Mouse (Mus musculus) ES-Bruce4 (cell line): ENCODE measurements around the gene Ap3s2. TPM values are rescaled to one million over a fixed set of nuclear protein-coding genes. Genes with fewer than 3 reads are reported as not detected.

ENCODE experiments used
- H3K27ac ChIP-seq: 2 replicates; pipeline ENCODE4 v1.5.1; 2012; ENCODE audit warnings: low read length, inconsistent platforms; ENCODE audit not compliant: insufficient read depth
- H3K27me3 ChIP-seq: 2 replicates; pipeline ENCODE4 v1.6.1; 2012; ENCODE audit warnings: mild to moderate bottlenecking, low read length, inconsistent platforms; ENCODE audit not compliant: control insufficient read depth, poor library complexity, insufficient read depth, severe bottlenecking
- H3K36me3 ChIP-seq: 2 replicates; pipeline ENCODE4 v1.6.1; 2012; ENCODE audit warnings: inconsistent platforms, mild to moderate bottlenecking, low read length, moderate library complexity; ENCODE audit not compliant: control insufficient read depth, poor library complexity, insufficient read depth, severe bottlenecking
- H3K4me1 ChIP-seq: one replicate; pipeline ENCODE4 v1.8.1; 2011; ENCODE audit warnings: low read length; ENCODE audit not compliant: control insufficient read depth, insufficient read depth
- H3K4me3 ChIP-seq: 2 replicates; pipeline ENCODE4 v1.5.1; 2011; ENCODE audit warnings: low read depth, mild to moderate bottlenecking, low read length
- H3K9ac ChIP-seq: 2 replicates; pipeline ENCODE4 v1.6.1; 2012; ENCODE audit warnings: low read depth, mild to moderate bottlenecking, inconsistent platforms; ENCODE audit not compliant: poor library complexity, severe bottlenecking
- H3K9me3 ChIP-seq: replicated peaks from 2 replicates; pipeline ENCODE4 v1.6.1; 2012; ENCODE audit warnings: mild to moderate bottlenecking, low read length, inconsistent platforms; ENCODE audit not compliant: control insufficient read depth, poor library complexity, insufficient read depth, severe bottlenecking
- CTCF ChIP-seq: IDR thresholded peaks from one replicate; pipeline ENCODE4 v1.8.1; 2011; ENCODE audit warnings: low read depth, low read length
- EP300 ChIP-seq: IDR thresholded peaks from 2 replicates; pipeline ENCODE4 v1.6.1; 2011; ENCODE audit warnings: low read depth, low read length; ENCODE audit not compliant: insufficient read depth
- POLR2A ChIP-seq: IDR thresholded peaks from one replicate; pipeline ENCODE4 v1.8.1; 2011; ENCODE audit warnings: low read length; ENCODE audit not compliant: insufficient read depth
- polyA plus RNA-seq: library from polyadenylated mRNA; stranded (reverse); fragments of >200 nt; gene quantifications from 2 replicates; pipeline ENCODE4 v1.2.4, GENCODE M21; 2011; ENCODE audit warnings: low read depth; ENCODE audit not compliant: missing spikeins, insufficient read depth, insufficient read length

Gene Ap3s2
- polyA plus RNA-seq, 1 experiment: 61.0 TPM

- no peaks in the 10 kb centered on the region for H3K4me1 ChIP-seq
- no peaks in the 10 kb centered on the region for H3K36me3 ChIP-seq
- TF ChIP-seq CTCF (no peak), POLR2A (no peak), EP300 (no peak)
- no peak overlapping the region for H3K27ac ChIP-seq
- no peaks in the 10 kb centered on the region for H3K27me3 ChIP-seq
- H3K4me3 ChIP-seq: no peak overlapping the region
- H3K9me3 ChIP-seq: no peaks in the 10 kb centered on the region
- H3K9ac ChIP-seq: no peak overlapping the region
Measured at GRCm38 (mm10) chr7:79950236-79950635, 29.8 kb upstream of the Ap3s2 start.

- H3K27me3 ChIP-seq: no peaks in the 10 kb centered on the region
- H3K4me3 ChIP-seq: no peak overlapping the region
- peak overlapping the region; percentile 43; the same call in 1 of the 2 replicates for H3K9ac ChIP-seq
- no peaks in the 10 kb centered on the region for H3K9me3 ChIP-seq
- H3K4me1 ChIP-seq: peaks cover 2% of the 10 kb centered on the region
- no peak overlapping the region for H3K27ac ChIP-seq
- no peaks in the 10 kb centered on the region for H3K36me3 ChIP-seq
- TF ChIP-seq CTCF: no peak
- no peak for TF ChIP-seq POLR2A
- TF ChIP-seq EP300: no peak
Measured at GRCm38 (mm10) chr7:79935511-79936205, 15.2 kb upstream of the Ap3s2 start.

- peak within 1 kb of the TSS; percentile 43 for H3K9ac ChIP-seq
- H3K4me1 ChIP-seq: peaks cover 2% of the 10 kb centered on the region
- TF ChIP-seq POLR2A (no peak), EP300 (no peak), CTCF (no peak)
- no peaks in the 10 kb centered on the region for H3K9me3 ChIP-seq
- no peaks in the 10 kb centered on the region for H3K36me3 ChIP-seq
- no peaks in the 10 kb centered on the region for H3K27me3 ChIP-seq
- peak within 1 kb of the TSS; percentile 67 for H3K4me3 ChIP-seq
- H3K27ac ChIP-seq: no peak within 1 kb of the TSS
Measured at GRCm38 (mm10) chr7:79934862-79935510, 14.5 kb upstream of the Ap3s2 start, which contains the start of gene Arpin. Gene Arpin, minus strand, starts transcription at chr7:79935359.

GRCm38 (mm10) chr7:79934461-79934860 is 14.0 kb upstream of the Ap3s2 start:
- Histone ChIP-seq H3K4me3 (no peak overlapping the region), H3K9ac (peak overlapping the region; percentile 43; the same call in 1 of the 2 replicates), H3K27me3 (no peaks in the 10 kb centered on the region), H3K9me3 (no peaks in the 10 kb centered on the region), H3K4me1 (peaks cover 2% of the 10 kb centered on the region), H3K36me3 (no peaks in the 10 kb centered on the region), H3K27ac (no peak overlapping the region)
- TF ChIP-seq POLR2A (no peak), EP300 (no peak), CTCF (no peak)

- no peak overlapping the region for H3K27ac ChIP-seq
- H3K4me1 ChIP-seq: peaks cover 2% of the 10 kb centered on the region
- no peak overlapping the region for H3K4me3 ChIP-seq
- no peaks in the 10 kb centered on the region for H3K9me3 ChIP-seq
- H3K27me3 ChIP-seq: no peaks in the 10 kb centered on the region
- H3K9ac ChIP-seq: no peak overlapping the region
- H3K36me3 ChIP-seq: no peaks in the 10 kb centered on the region
- TF ChIP-seq CTCF: peak; percentile 30
- TF ChIP-seq POLR2A: no peak
Measured at GRCm38 (mm10) chr7:79928516-79929052, 8.1 kb upstream of the Ap3s2 start.

GRCm38 (mm10) chr7:79914556-79914955 is 5.9 kb downstream of the Ap3s2 start:
- no peaks in the 10 kb centered on the region for H3K9me3 ChIP-seq
- H3K9ac ChIP-seq: no peak overlapping the region
- H3K4me3 ChIP-seq: no peak overlapping the region
- H3K27ac ChIP-seq: no peak overlapping the region
- H3K36me3 ChIP-seq: peaks cover 21% of the 10 kb centered on the region
- TF ChIP-seq CTCF: peak; percentile 30
- TF ChIP-seq POLR2A: no peak
- H3K27me3 ChIP-seq: no peaks in the 10 kb centered on the region
- H3K4me1 ChIP-seq: no peaks in the 10 kb centered on the region
